In the genomic region with DNA sequence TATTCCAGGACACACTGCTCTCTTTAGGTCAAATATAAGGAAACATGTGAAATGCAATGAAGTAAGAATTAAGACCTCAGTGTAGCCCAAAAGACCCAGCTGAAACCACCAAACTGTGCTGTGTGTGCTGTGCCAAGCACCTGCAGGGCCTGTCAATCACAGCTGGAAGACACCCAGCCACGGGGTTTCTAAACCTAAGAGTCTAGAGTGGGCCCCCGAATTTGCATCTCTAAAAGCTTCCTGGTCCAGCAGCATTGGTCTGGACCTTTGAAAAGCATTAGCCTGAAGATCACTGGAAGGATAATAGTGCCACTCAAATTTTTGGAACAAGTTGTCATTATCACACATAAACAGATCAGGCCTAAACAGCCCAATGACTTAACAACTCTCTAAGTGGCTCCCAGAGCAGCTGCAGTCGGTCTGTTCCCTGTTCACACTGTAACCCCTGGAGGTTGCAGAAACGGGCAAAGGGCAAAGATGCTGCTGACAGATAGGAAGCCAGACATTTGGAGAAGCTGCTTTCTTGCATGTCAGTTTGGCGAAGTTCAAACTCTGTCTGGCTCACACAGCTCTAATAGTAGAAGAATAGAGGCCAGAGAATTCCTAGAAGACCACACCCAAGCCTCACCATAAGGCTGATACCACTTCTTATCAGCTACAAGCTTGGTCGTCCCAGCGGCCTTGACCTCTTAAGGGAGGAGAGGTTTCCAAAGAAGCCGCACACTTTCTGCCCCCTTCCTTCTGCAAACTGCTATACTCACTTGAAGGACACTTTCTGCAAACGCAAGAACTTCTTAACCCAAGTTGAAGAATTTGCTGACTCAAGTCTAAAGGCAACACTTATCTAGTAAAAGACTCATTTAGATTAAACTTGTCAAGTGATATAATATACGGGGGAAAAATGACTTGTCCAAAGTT, we compare ENCODE assay signal across 10 mouse cellular contexts. TPM values are rescaled to one million over a fixed set of nuclear protein-coding genes. Genes with fewer than 3 reads are reported as not detected.
A peak's percentile ranks its signal among the peaks of the same experiment; 100 is the strongest.
DNase-seq lines count a peak whose midpoint lies in the region; ATAC-seq lines count a peak whose summit lies in the region.
"Had no signal": no experiment of that assay in that cellular context is flagged by ENCODE, and none has a peak within 500 bp of the region (broad histone marks: within the 10 kb centered on the region; RNA-seq: fewer than 3 reads in every experiment).

No protein-coding gene starts in this region.

- no peak for ATAC-seq in neural tube, embryonic 14.5 days (ENCODE audit: low read depth)

- no peaks in the 10 kb centered on the region for H3K9me3 ChIP-seq in erythroblast, embryonic 14.5 days (ENCODE audit: control insufficient read depth, low read length)
- H3K9me3 ChIP-seq in neural tube, embryonic 14.5 days (ENCODE audit: control insufficient read depth, low read length), result no peaks in the 10 kb centered on the region
- H3K9me3 ChIP-seq: lung, embryonic 15.5 days had no signal

- peak; percentile 18 for DNase-seq in gastrocnemius, adult 18-20 months (ENCODE audit: low spot score)
- DNase-seq in gastrocnemius, postnatal 4 days (ENCODE audit: low spot score in 2 of 2), result no peak
- DNase-seq in kidney, postnatal 14 days, result peak; percentile 64
- DNase-seq in adrenal gland, postnatal 10 days, result no peak
- DNase-seq in layer of hippocampus, adult 8-10 months (ENCODE audit: low spot score in 2 of 2), result no peak
- DNase-seq in urinary bladder, postnatal 25 days (ENCODE audit: low spot score), result no peak

- 56% methylated on average over 10 of the region's 10 CpGs for WGBS in neural tube, embryonic 14.5 days

- H3K27me3 ChIP-seq in erythroblast, embryonic 14.5 days (ENCODE audit: control insufficient read depth), result no peaks in the 10 kb centered on the region
- no peaks in the 10 kb centered on the region; the same call in 1 of the 2 replicates for H3K27me3 ChIP-seq in neural tube, embryonic 14.5 days (ENCODE audit: control insufficient read depth, insufficient read depth, low read length)

- peak overlapping the region; percentile 14; the same call in 1 of the 2 replicates for H3K4me2 ChIP-seq in neural tube, embryonic 14.5 days (ENCODE audit: low read depth, low read length)

- H3K4me1 ChIP-seq in erythroblast, embryonic 14.5 days (ENCODE audit: control insufficient read depth), result peaks cover 90% of the 10 kb centered on the region
- peaks cover 5% of the 10 kb centered on the region; the same call in 1 of the 2 replicates for H3K4me1 ChIP-seq in neural tube, embryonic 14.5 days (ENCODE audit: control insufficient read depth, insufficient read depth, low read length)

- H3K4me3 ChIP-seq in erythroblast, embryonic 14.5 days (replicated peaks), result peak overlapping the region; percentile 62
- no peak overlapping the region for H3K4me3 ChIP-seq in neural tube, embryonic 14.5 days (ENCODE audit: low read depth, low read length)

- no peak overlapping the region for H3K9ac ChIP-seq in neural tube, embryonic 14.5 days (replicated peaks; ENCODE audit: low read depth, low read length)

- no peak overlapping the region for H3K27ac ChIP-seq in neural tube, embryonic 14.5 days (ENCODE audit: low read depth, low read length)
- H3K27ac ChIP-seq: lung, embryonic 15.5 days had no signal

- H3K36me3 ChIP-seq in erythroblast, embryonic 14.5 days (ENCODE audit: control insufficient read depth), result peaks cover 34% of the 10 kb centered on the region
- H3K36me3 ChIP-seq in neural tube, embryonic 14.5 days (ENCODE audit: control insufficient read depth, insufficient read depth, low read length), result no peaks in the 10 kb centered on the region
- H3K36me3 ChIP-seq: lung, embryonic 15.5 days had no signal

RNA-seq across cellular contexts. Expression of a gene that starts 2.5 kb away (rescaled TPM):
- total RNA-seq in gastrocnemius, adult 18-20 months (2021), result 10 to 100 TPM; 19.9 to 26.2 TPM
- total RNA-seq in gastrocnemius, postnatal 4 days (2021), result 10 to 100 TPM; 21.1 to 22.5 TPM
- 1.8 and 2.1 TPM in 2 replicates for polyA plus RNA-seq in erythroblast, embryonic 14.5 days (2012)
- polyA plus RNA-seq in neural tube, embryonic 14.5 days (2014; fragmentation: Nextera tagmentation; extraction: Ambion mirVana), result 13.0 and 15.4 TPM in 2 replicates
- total RNA-seq in adrenal gland, postnatal 10 days (2021), result 10 to 100 TPM; 64.7 to 68.9 TPM
- 10 to 100 TPM; 26.4 to 33.7 (median 28.2) TPM for total RNA-seq in layer of hippocampus, adult 8-10 months (2022)

RNA-seq across cellular contexts. Expression of a gene that starts 23.4 kb away (rescaled TPM):
- total RNA-seq in gastrocnemius, adult 18-20 months (2021), result not detected
- total RNA-seq in gastrocnemius, postnatal 4 days (2021), result not detected
- polyA plus RNA-seq in erythroblast, embryonic 14.5 days (2012), result not detected in 2 replicates
- 0.06 and 0.07 TPM in 2 replicates for polyA plus RNA-seq in neural tube, embryonic 14.5 days (2014; fragmentation: Nextera tagmentation; extraction: Ambion mirVana)
- not detected for total RNA-seq in adrenal gland, postnatal 10 days (2021)
- total RNA-seq in layer of hippocampus, adult 8-10 months (2022), result not detected
- polyA plus RNA-seq: embryonic facial prominence, embryonic 14.5 days; lung, embryonic 15.5 days had no signal

RNA-seq across cellular contexts. Expression of a gene that starts 57.4 kb away (rescaled TPM):
- total RNA-seq in gastrocnemius, adult 18-20 months (2021), result 10 to 100 TPM; 19.3 to 20.4 TPM
- total RNA-seq in gastrocnemius, postnatal 4 days (2021), result 10 to 100 TPM; 26.2 to 28.9 TPM
- 3.2 and 3.3 TPM in 2 replicates for polyA plus RNA-seq in erythroblast, embryonic 14.5 days (2012)
- polyA plus RNA-seq in neural tube, embryonic 14.5 days (2014; fragmentation: Nextera tagmentation; extraction: Ambion mirVana), result 48.3 and 48.4 TPM in 2 replicates
- 100 to 1,000 TPM; 145 to 167 TPM for total RNA-seq in adrenal gland, postnatal 10 days (2021)
- 10 to 100 TPM; 56.6 to 61.9 (median 58.1) TPM for total RNA-seq in layer of hippocampus, adult 8-10 months (2022)

Comparison
In these comparisons a context has a peak if more than half of its experiments do, and no peak if none do; other contexts are left out.
1. DNase-seq: peak in gastrocnemius, adult 18-20 months (single experiment) and kidney, postnatal 14 days (single experiment); none in gastrocnemius, postnatal 4 days (0 of 2), adrenal gland, postnatal 10 days (single experiment), layer of hippocampus, adult 8-10 months (0 of 2) and urinary bladder, postnatal 25 days (single experiment).